Mouse (Mus musculus) midbrain, embryonic 11.5 days (tissue): Measurements from ENCODE around the gene Ccdc182. TPM values are rescaled to one million over a fixed set of nuclear protein-coding genes. Genes with fewer than 3 reads are reported as not detected.

ENCODE experiments used
- ATAC-seq: fragments of 200-750 bp; cut with Nextera tagmentation; 2 replicates; pipeline ENCODE4 v1.8.0; 2017; ENCODE audit warnings: moderate TSS enrichment, moderate library complexity; ENCODE audit not compliant: low FRiP score
- DNase-seq: peaks from one replicate; pipeline ENCODE4 v3.0.0; 2015; ENCODE audit warnings: low spot score; ENCODE audit errors: missing footprints
- H3K27ac ChIP-seq: fragments of 300-500 bp; sonication (generic); 2 replicates; pipeline ENCODE4 v1.5.1; 2014; ENCODE audit warnings: low read depth, low read length
- H3K27me3 ChIP-seq: fragments of 300-500 bp; sonication (generic); 2 replicates; pipeline ENCODE4 v1.6.1; 2014; ENCODE audit warnings: mild to moderate bottlenecking, low read length, moderate library complexity, mixed read lengths; ENCODE audit not compliant: control insufficient read depth, insufficient read depth
- H3K36me3 ChIP-seq: fragments of 300-500 bp; sonication (generic); 2 replicates; pipeline ENCODE4 v1.6.1; 2014; ENCODE audit warnings: mild to moderate bottlenecking, low read length, moderate library complexity, mixed read lengths; ENCODE audit not compliant: control insufficient read depth, insufficient read depth
- H3K4me1 ChIP-seq: fragments of 300-500 bp; sonication (generic); 2 replicates; pipeline ENCODE4 v1.6.1; 2014; ENCODE audit warnings: low read length; ENCODE audit not compliant: control insufficient read depth, insufficient read depth
- H3K4me2 ChIP-seq: fragments of 300-500 bp; sonication (generic); 2 replicates; pipeline ENCODE4 v1.6.1; 2014; ENCODE audit warnings: mild to moderate bottlenecking, moderate library complexity
- H3K4me3 ChIP-seq: fragments of 300-500 bp; sonication (generic); 2 replicates; pipeline ENCODE4 v1.5.1; 2014; ENCODE audit warnings: low read depth, low read length
- H3K9ac ChIP-seq: fragments of 300-500 bp; sonication (generic); 2 replicates; pipeline ENCODE4 v1.6.1; 2014; ENCODE audit warnings: low read length
- H3K9me3 ChIP-seq: fragments of 300-500 bp; sonication (generic); 2 replicates; pipeline ENCODE4 v1.6.1; 2016; ENCODE audit warnings: low read length; ENCODE audit not compliant: control insufficient read depth
- WGBS: fragments of 180-500 bp; shearing (Covaris S2); extraction: QIAGEN DNeasy Blood & Tissue Kit; methylation state at CpG from one replicate; pipeline ENCODE4 v1.1.7; 2014; 5-methylcytosine and 5-hydroxymethylcytosine counted together
- polyA plus RNA-seq: library from polyadenylated mRNA; unstranded; fragments of >200 nt; fragmentation: Nextera tagmentation; extraction: Ambion mirVana; gene quantifications from 2 replicates; pipeline ENCODE4 v1.2.1, GENCODE M21; 2014

Ccdc182 gene
- polyA plus RNA-seq, 1 experiment from 2014 or later, result 9.1 TPM

DNA sequence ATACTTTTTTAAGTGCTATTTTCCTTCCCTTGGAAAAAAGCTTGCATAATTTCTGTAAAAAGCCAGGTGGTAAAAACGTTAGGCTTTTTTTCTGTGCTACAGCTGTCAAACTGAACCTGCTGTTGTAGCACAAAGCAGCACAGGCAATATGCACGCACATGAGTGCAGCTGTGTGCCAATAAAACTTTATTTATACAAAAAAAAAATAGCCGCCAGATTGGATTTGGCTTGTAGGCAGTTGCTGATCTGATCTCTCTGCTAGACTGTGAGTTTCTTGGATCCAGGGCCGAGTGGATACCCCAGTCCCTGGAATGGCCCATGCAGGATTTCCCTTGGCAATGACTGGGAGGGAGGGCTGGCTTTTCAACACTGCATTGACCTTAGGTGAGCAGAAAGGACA lies 36.2 kb upstream of the Ccdc182 start:
- no peak overlapping the region for H3K4me2 ChIP-seq
- H3K9ac ChIP-seq, result no peak overlapping the region
- DNase-seq, result no peak
- H3K9me3 ChIP-seq, result peaks cover 2% of the 10 kb centered on the region; the same call in 1 of the 2 replicates
- no peaks in the 10 kb centered on the region for H3K27me3 ChIP-seq
- no peak overlapping the region for H3K4me3 ChIP-seq
- peaks cover 17% of the 10 kb centered on the region for H3K4me1 ChIP-seq
- WGBS, result 83% methylated on average over 4 of the region's 4 CpGs
- no peak overlapping the region for H3K27ac ChIP-seq
- H3K36me3 ChIP-seq, result no peaks in the 10 kb centered on the region; the same call in none of the 2 replicates
- ATAC-seq, result no peak

GRCm38 (mm10) chr11:88258212-88258611 lies 35.6 kb upstream of the Ccdc182 start:
- Histone ChIP-seq H3K4me3 (no peak overlapping the region), H3K36me3 (no peaks in the 10 kb centered on the region; the same call in none of the 2 replicates), H3K9ac (no peak overlapping the region), H3K4me1 (peaks cover 12% of the 10 kb centered on the region), H3K27me3 (no peaks in the 10 kb centered on the region), H3K27ac (no peak overlapping the region), H3K9me3 (peaks cover 2% of the 10 kb centered on the region; the same call in 1 of the 2 replicates), H3K4me2 (no peak overlapping the region)
- 88% methylated on average over 4 of the region's 4 CpGs for WGBS
- DNase-seq (no peak), ATAC-seq (no peak)

- 59% methylated on average over 7 of the region's 7 CpGs for WGBS
- H3K4me1 ChIP-seq, result no peaks in the 10 kb centered on the region
- H3K4me3 ChIP-seq, result no peak overlapping the region
- no peaks in the 10 kb centered on the region for H3K27me3 ChIP-seq
- H3K36me3 ChIP-seq, result no peaks in the 10 kb centered on the region; the same call in none of the 2 replicates
- DNase-seq (no peak), ATAC-seq (no peak)
- H3K9me3 ChIP-seq, result peaks cover 2% of the 10 kb centered on the region; the same call in 1 of the 2 replicates
- no peak overlapping the region for H3K9ac ChIP-seq
- H3K27ac ChIP-seq, result no peak overlapping the region
- no peak overlapping the region for H3K4me2 ChIP-seq
Observed at GRCm38 (mm10) chr11:88260463-88260862, 33.4 kb upstream of the Ccdc182 start.

DNA sequence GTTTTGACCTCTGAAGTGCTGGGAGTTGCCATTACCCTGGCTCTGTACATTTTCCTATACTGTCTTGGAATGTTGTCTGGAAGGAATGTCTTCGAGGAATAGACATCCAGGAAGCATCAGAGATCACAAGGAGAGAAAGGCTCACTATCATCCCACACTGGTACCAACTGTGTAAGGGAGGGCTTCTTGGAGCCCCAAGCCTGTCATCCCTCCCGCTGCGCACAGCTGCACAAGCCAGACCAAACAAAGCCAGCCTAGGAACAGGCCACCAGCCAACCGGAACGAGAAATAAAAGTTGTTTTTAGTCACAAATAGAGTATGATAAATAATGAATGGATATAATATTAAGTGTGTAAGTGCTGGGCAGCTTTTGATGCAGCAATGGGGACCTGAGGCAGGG lies 29.0 kb upstream of the Ccdc182 start:
- Histone ChIP-seq H3K4me1 (peaks cover 4% of the 10 kb centered on the region; the same call in 1 of the 2 replicates), H3K9ac (no peak overlapping the region), H3K9me3 (peaks cover 2% of the 10 kb centered on the region; the same call in 1 of the 2 replicates), H3K4me2 (no peak overlapping the region), H3K27me3 (no peaks in the 10 kb centered on the region), H3K36me3 (no peaks in the 10 kb centered on the region; the same call in 1 of the 2 replicates), H3K27ac (0 out of 2 replicates have a peak overlapping the region, but pooled peaks have one; percentile 35), H3K4me3 (no peak overlapping the region)
- ATAC-seq, result no peak
- WGBS, result 72% methylated on average over 5 of the region's 5 CpGs
- DNase-seq, result no peak

GRCm38 (mm10) chr11:88266311-88266710 lies 27.5 kb upstream of the Ccdc182 start:
- Histone ChIP-seq H3K4me1 (peaks cover 4% of the 10 kb centered on the region; the same call in 1 of the 2 replicates), H3K27ac (no peak overlapping the region; the same call in 1 of the 2 replicates)
- ATAC-seq, result no peak

DNA sequence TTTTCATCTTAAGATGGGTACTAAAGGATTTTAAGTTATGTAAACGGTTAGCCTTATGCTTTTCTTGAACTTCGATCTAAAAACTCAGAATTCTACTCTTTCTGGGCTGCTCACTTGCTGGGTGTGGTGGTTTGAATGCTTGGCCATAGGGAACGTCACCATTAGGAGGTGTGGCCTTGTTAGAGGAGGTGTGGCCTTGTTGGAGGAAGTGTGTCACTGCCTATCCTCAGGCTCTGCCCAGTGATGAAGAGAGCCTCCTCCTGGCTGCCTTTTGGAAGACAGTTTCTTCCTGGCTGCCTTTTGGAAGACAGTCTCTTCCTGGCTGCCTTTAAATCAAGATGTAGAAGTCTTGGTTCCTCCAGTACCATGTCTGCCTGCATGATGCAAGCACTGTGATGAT lies 22.0 kb upstream of the Ccdc182 start:
- Histone ChIP-seq H3K4me1 (peaks cover 36% of the 10 kb centered on the region), H3K27me3 (no peaks in the 10 kb centered on the region)

More at GRCm38 (mm10) chr11:88266311-88266710, 27.5 kb upstream of the Ccdc182 start:
- Histone ChIP-seq H3K4me3 (no peak overlapping the region), H3K36me3 (no peaks in the 10 kb centered on the region), H3K9me3 (no peaks in the 10 kb centered on the region), H3K4me2 (no peak overlapping the region), H3K9ac (no peak overlapping the region), H3K27me3 (no peaks in the 10 kb centered on the region)
- DNase-seq, result no peak
- WGBS, result 67% methylated on average over 6 of the region's 6 CpGs

GRCm38 (mm10) chr11:88274111-88274879 lies 19.6 kb upstream of the Ccdc182 start:
- H3K27me3 ChIP-seq, result no peaks in the 10 kb centered on the region
- H3K36me3 ChIP-seq, result no peaks in the 10 kb centered on the region
- peaks cover 45% of the 10 kb centered on the region for H3K4me1 ChIP-seq
- peak; percentile 76 for ATAC-seq
- H3K4me2 ChIP-seq, result peak overlapping the region; percentile 32
- peak overlapping the region; percentile 97 for H3K27ac ChIP-seq
- DNase-seq, result peak; percentile 96
- 18% methylated on average over 23 of the region's 23 CpGs for WGBS
- no peaks in the 10 kb centered on the region for H3K9me3 ChIP-seq
- H3K4me3 ChIP-seq, result no peak overlapping the region
- peak overlapping the region; percentile 52 for H3K9ac ChIP-seq

More for the DNA sequence above, 22.0 kb upstream of the Ccdc182 start:
- WGBS, result 64% methylated on average over 3 of the region's 3 CpGs
- DNase-seq, result no peak
- no peak overlapping the region for H3K4me3 ChIP-seq
- H3K4me2 ChIP-seq, result no peak overlapping the region
- no peak overlapping the region for H3K27ac ChIP-seq
- H3K9ac ChIP-seq, result no peak overlapping the region
- ATAC-seq, result no peak
- no peaks in the 10 kb centered on the region for H3K9me3 ChIP-seq
- H3K36me3 ChIP-seq, result no peaks in the 10 kb centered on the region

- Histone ChIP-seq H3K9me3 (no peaks in the 10 kb centered on the region), H3K4me2 (peak overlapping the region; percentile 32), H3K27me3 (no peaks in the 10 kb centered on the region), H3K4me3 (no peak overlapping the region), H3K9ac (peak overlapping the region; percentile 52), H3K27ac (peak overlapping the region; percentile 97), H3K36me3 (no peaks in the 10 kb centered on the region), H3K4me1 (peaks cover 51% of the 10 kb centered on the region)
- peak; percentile 89 for ATAC-seq
- WGBS, result 15% methylated on average over 13 of the region's 13 CpGs
- peak; percentile 96 for DNase-seq
Observed at GRCm38 (mm10) chr11:88274901-88275498, 18.9 kb upstream of the Ccdc182 start.

GRCm38 (mm10) chr11:88275949-88276348 lies 17.9 kb upstream of the Ccdc182 start:
- peak overlapping the region; percentile 97 for H3K27ac ChIP-seq
- peak overlapping the region; percentile 4; the same call in 1 of the 2 replicates for H3K4me2 ChIP-seq
- H3K9ac ChIP-seq, result peak overlapping the region; percentile 51
- no peaks in the 10 kb centered on the region for H3K36me3 ChIP-seq
- no peak for ATAC-seq
- H3K9me3 ChIP-seq, result no peaks in the 10 kb centered on the region
- H3K4me3 ChIP-seq, result no peak overlapping the region
- WGBS, result 53% methylated on average over 6 of the region's 6 CpGs
- peaks cover 59% of the 10 kb centered on the region for H3K4me1 ChIP-seq
- H3K27me3 ChIP-seq, result no peaks in the 10 kb centered on the region
- no peak for DNase-seq
